Mouse (Mus musculus) stomach, embryonic 15.5 days (tissue): Measurements from ENCODE around the gene Hdlbp. TPM values are rescaled to one million over a fixed set of nuclear protein-coding genes. Genes with fewer than 3 reads are reported as not detected.

Experiments used
- ATAC-seq: fragments of 200-750 bp; cut with Nextera tagmentation; 2 replicates; pipeline ENCODE4 v1.8.0; 2017; ENCODE audit warnings: low read depth, moderate number of reproducible peaks, moderate TSS enrichment; ENCODE audit not compliant: insufficient read depth, low FRiP score
- H3K27ac ChIP-seq: fragments of 300-500 bp; sonication (generic); 2 replicates; pipeline ENCODE4 v1.5.1; 2015; ENCODE audit warnings: mild to moderate bottlenecking, inconsistent platforms
- H3K27me3 ChIP-seq: fragments of 300-500 bp; sonication (generic); replicated peaks from 2 replicates; pipeline ENCODE4 v1.6.1; 2015; ENCODE audit warnings: inconsistent platforms
- H3K36me3 ChIP-seq: fragments of 300-500 bp; sonication (generic); 2 replicates; pipeline ENCODE4 v1.6.1; 2015; ENCODE audit warnings: inconsistent platforms
- H3K4me1 ChIP-seq: fragments of 300-500 bp; sonication (generic); 2 replicates; pipeline ENCODE4 v1.6.1; 2015; ENCODE audit warnings: inconsistent platforms
- H3K4me2 ChIP-seq: fragments of 300-500 bp; sonication (generic); 2 replicates; pipeline ENCODE4 v1.6.1; 2015; ENCODE audit warnings: mild to moderate bottlenecking, inconsistent platforms
- H3K4me3 ChIP-seq: fragments of 300-500 bp; sonication (generic); replicated peaks from 2 replicates; pipeline ENCODE4 v1.5.1; 2015; ENCODE audit warnings: inconsistent platforms
- H3K9ac ChIP-seq: fragments of 300-500 bp; sonication (generic); 2 replicates; pipeline ENCODE4 v1.6.1; 2015; ENCODE audit warnings: inconsistent platforms
- H3K9me3 ChIP-seq: fragments of 300-500 bp; sonication (generic); 2 replicates; pipeline ENCODE4 v1.6.1; 2016; ENCODE audit warnings: inconsistent platforms
- WGBS: fragments of 180-500 bp; shearing (Covaris S2); methylation state at CpG from one replicate; pipeline ENCODE4 v1.1.7; 2015; 5-methylcytosine and 5-hydroxymethylcytosine counted together
- polyA plus RNA-seq: library from polyadenylated mRNA; unstranded; fragments of >200 nt; fragmentation: Nextera tagmentation; extraction: Ambion mirVana; gene quantifications from 2 replicates; pipeline ENCODE4 v1.2.1, GENCODE M21; 2015

Hdlbp gene
- polyA plus RNA-seq, 1 experiment from 2014 or later: 173 TPM

GRCm38 (mm10) chr1:93444405-93445110, 34.1 kb downstream of the Hdlbp start:
- H3K9me3 ChIP-seq: no peaks in the 10 kb centered on the region
- no peaks in the 10 kb centered on the region for H3K27me3 ChIP-seq
- WGBS: 3% methylated on average over 18 of the region's 18 CpGs
- H3K9ac ChIP-seq: peak overlapping the region; percentile 82
- ATAC-seq: peak; percentile 83
- peak overlapping the region; percentile 94 for H3K4me3 ChIP-seq
- peaks cover 11% of the 10 kb centered on the region for H3K36me3 ChIP-seq
- H3K4me1 ChIP-seq: peaks cover 25% of the 10 kb centered on the region
- H3K27ac ChIP-seq: peak overlapping the region; percentile 98
- peak overlapping the region; percentile 70 for H3K4me2 ChIP-seq

- Histone ChIP-seq H3K36me3 (peaks cover 43% of the 10 kb centered on the region), H3K4me2 (no peak overlapping the region), H3K4me1 (peaks cover 16% of the 10 kb centered on the region), H3K9ac (no peak overlapping the region), H3K27me3 (no peaks in the 10 kb centered on the region), H3K9me3 (no peaks in the 10 kb centered on the region), H3K27ac (no peak overlapping the region), H3K4me3 (no peak overlapping the region)
- ATAC-seq: no peak
- WGBS: 83% methylated on average over 1 of the region's 1 CpGs
These were observed 39.3 kb downstream of the Hdlbp start for GRCm38 (mm10) chr1:93439321-93439720.

- Histone ChIP-seq H3K4me2 (no peak overlapping the region), H3K9me3 (no peaks in the 10 kb centered on the region), H3K4me3 (no peak overlapping the region), H3K36me3 (peaks cover 54% of the 10 kb centered on the region), H3K27me3 (no peaks in the 10 kb centered on the region), H3K27ac (no peak overlapping the region), H3K4me1 (no peaks in the 10 kb centered on the region), H3K9ac (no peak overlapping the region)
- WGBS: 81% methylated on average over 6 of the region's 6 CpGs
- no peak for ATAC-seq
These were observed 46.5 kb downstream of the Hdlbp start for GRCm38 (mm10) chr1:93432087-93432486.

GRCm38 (mm10) chr1:93403403-93403802, 75.2 kb downstream of the Hdlbp start:
- Histone ChIP-seq H3K4me1 (no peaks in the 10 kb centered on the region), H3K27me3 (no peaks in the 10 kb centered on the region), H3K9me3 (no peaks in the 10 kb centered on the region), H3K36me3 (peaks cover 22% of the 10 kb centered on the region), H3K9ac (no peak overlapping the region), H3K4me3 (no peak overlapping the region), H3K4me2 (no peak overlapping the region), H3K27ac (no peak overlapping the region)
- no peak for ATAC-seq
- 79% methylated on average over 4 of the region's 4 CpGs for WGBS

- WGBS: 16% methylated on average over 38 of the region's 38 CpGs
- no peak for ATAC-seq
These were observed 77.2 kb downstream of the Hdlbp start for GRCm38 (mm10) chr1:93401191-93402052.

GRCm38 (mm10) chr1:93388906-93389305, 89.7 kb downstream of the Hdlbp start:
- Histone ChIP-seq H3K4me3 (no peak overlapping the region), H3K27me3 (no peaks in the 10 kb centered on the region), H3K4me2 (no peak overlapping the region), H3K4me1 (no peaks in the 10 kb centered on the region), H3K36me3 (no peaks in the 10 kb centered on the region), H3K9ac (no peak overlapping the region), H3K9me3 (no peaks in the 10 kb centered on the region), H3K27ac (no peak overlapping the region)
- no peak for ATAC-seq
- 69% methylated on average over 2 of the region's 2 CpGs for WGBS

More at GRCm38 (mm10) chr1:93401191-93402052, 77.2 kb downstream of the Hdlbp start:
- H3K9ac ChIP-seq: no peak overlapping the region
- no peak overlapping the region for H3K27ac ChIP-seq
- H3K36me3 ChIP-seq: peaks cover 2% of the 10 kb centered on the region; the same call in 1 of the 2 replicates
- no peaks in the 10 kb centered on the region for H3K9me3 ChIP-seq
- H3K4me1 ChIP-seq: no peaks in the 10 kb centered on the region
- no peaks in the 10 kb centered on the region for H3K27me3 ChIP-seq
- peak overlapping the region; percentile 30 for H3K4me3 ChIP-seq
- H3K4me2 ChIP-seq: peak overlapping the region; percentile 56

GRCm38 (mm10) chr1:93387198-93387597, 91.4 kb downstream of the Hdlbp start:
- no peaks in the 10 kb centered on the region for H3K27me3 ChIP-seq
- no peak overlapping the region for H3K4me2 ChIP-seq
- 66% methylated on average over 2 of the region's 2 CpGs for WGBS
- no peaks in the 10 kb centered on the region for H3K36me3 ChIP-seq
- H3K4me1 ChIP-seq: no peaks in the 10 kb centered on the region
- H3K9ac ChIP-seq: no peak overlapping the region
- no peak overlapping the region for H3K27ac ChIP-seq
- ATAC-seq: no peak
- H3K9me3 ChIP-seq: no peaks in the 10 kb centered on the region
- no peak overlapping the region for H3K4me3 ChIP-seq

GRCm38 (mm10) chr1:93379117-93379516, 99.5 kb downstream of the Hdlbp start:
- no peak overlapping the region for H3K27ac ChIP-seq
- H3K4me2 ChIP-seq: no peak overlapping the region
- WGBS: 79% methylated on average over 5 of the region's 5 CpGs
- H3K4me1 ChIP-seq: no peaks in the 10 kb centered on the region; the same call in 1 of the 2 replicates
- H3K4me3 ChIP-seq: no peak overlapping the region
- H3K9me3 ChIP-seq: no peaks in the 10 kb centered on the region
- H3K36me3 ChIP-seq: no peaks in the 10 kb centered on the region
- H3K9ac ChIP-seq: no peak overlapping the region
- H3K27me3 ChIP-seq: no peaks in the 10 kb centered on the region
- no peak for ATAC-seq

GRCm38 (mm10) chr1:93377307-93377706, 101.3 kb downstream of the Hdlbp start:
- WGBS: 55% methylated on average over 5 of the region's 5 CpGs
- H3K9me3 ChIP-seq: no peaks in the 10 kb centered on the region
- H3K9ac ChIP-seq: no peak overlapping the region
- ATAC-seq: no peak
- no peak overlapping the region for H3K27ac ChIP-seq
- no peak overlapping the region for H3K4me2 ChIP-seq
- no peaks in the 10 kb centered on the region for H3K27me3 ChIP-seq
- H3K36me3 ChIP-seq: no peaks in the 10 kb centered on the region
- no peak overlapping the region for H3K4me3 ChIP-seq
- no peaks in the 10 kb centered on the region; the same call in 1 of the 2 replicates for H3K4me1 ChIP-seq

GRCm38 (mm10) chr1:93373665-93374064, 105.0 kb downstream of the Hdlbp start, which contains the start of gene Ano7:
Ano7 (plus strand) TSS chr1:93373930.
- peak within 1 kb of the TSS; percentile 26 for H3K4me2 ChIP-seq
- no peak within 1 kb of the TSS for H3K9ac ChIP-seq
- H3K36me3 ChIP-seq: no peaks in the 10 kb centered on the region
- no peak within 1 kb of the TSS for H3K4me3 ChIP-seq
- H3K4me1 ChIP-seq: no peaks in the 10 kb centered on the region; the same call in 1 of the 2 replicates
- WGBS: 64% methylated on average over 4 of the region's 4 CpGs
- H3K9me3 ChIP-seq: no peaks in the 10 kb centered on the region
- no peaks in the 10 kb centered on the region for H3K27me3 ChIP-seq
- H3K27ac ChIP-seq: no peak within 1 kb of the TSS; the same call in 1 of the 2 replicates
- ATAC-seq: peak; percentile 73

- H3K27ac ChIP-seq: no peak overlapping the region
- ATAC-seq: no peak
- no peaks in the 10 kb centered on the region for H3K4me1 ChIP-seq
- H3K27me3 ChIP-seq: no peaks in the 10 kb centered on the region
- WGBS: 94% methylated on average over 6 of the region's 6 CpGs
- H3K4me2 ChIP-seq: no peak overlapping the region
- H3K36me3 ChIP-seq: peaks cover 30% of the 10 kb centered on the region
- H3K9me3 ChIP-seq: no peaks in the 10 kb centered on the region
- H3K4me3 ChIP-seq: no peak overlapping the region
- H3K9ac ChIP-seq: no peak overlapping the region
These were observed 113.0 kb downstream of the Hdlbp start for GRCm38 (mm10) chr1:93365641-93366040.

GRCm38 (mm10) chr1:93362661-93363060, 116.0 kb downstream of the Hdlbp start:
- Histone ChIP-seq H3K4me1 (no peaks in the 10 kb centered on the region), H3K9me3 (no peaks in the 10 kb centered on the region), H3K9ac (no peak overlapping the region), H3K36me3 (peaks cover 40% of the 10 kb centered on the region), H3K4me2 (no peak overlapping the region), H3K27me3 (no peaks in the 10 kb centered on the region), H3K4me3 (no peak overlapping the region), H3K27ac (no peak overlapping the region)
- no peak for ATAC-seq
- 82% methylated on average over 4 of the region's 4 CpGs for WGBS
